ENCODE assay signal across 22 mouse cellular contexts in the genomic region with DNA sequence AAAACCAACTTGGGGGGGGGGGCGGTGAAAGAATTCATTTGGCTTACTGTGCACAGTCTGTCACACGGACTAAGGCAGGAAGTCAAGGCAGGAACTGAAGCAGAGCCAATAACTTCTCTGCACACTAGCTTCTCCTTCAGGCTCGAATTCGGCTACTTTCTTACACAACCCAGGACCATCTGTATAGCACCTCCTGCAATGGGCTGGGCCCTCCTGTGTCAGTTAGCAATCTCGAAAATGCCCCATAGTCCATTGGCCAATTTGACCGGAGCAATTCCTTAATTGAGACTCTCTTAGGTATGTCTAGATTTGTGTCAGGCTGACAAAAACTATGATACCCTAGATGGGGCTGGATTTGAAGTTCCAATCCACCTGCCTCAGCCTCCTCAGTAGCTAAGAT.
"Had no signal": no experiment of that assay in that cellular context is flagged by ENCODE, and none has a peak within 500 bp of the region (broad histone marks: within the 10 kb centered on the region; RNA-seq: fewer than 3 reads in every experiment).

No protein-coding gene starts in this region.

- ATAC-seq: liver, postnatal 0 days; lung, postnatal 0 days; midbrain, embryonic 13.5 days; midbrain, embryonic 15.5 days had no signal

- DNase-seq: liver, postnatal 0 days; lung, adult 2 months; lung, postnatal 14 days; lung, postnatal 36 days; retina, postnatal 1 day; right cerebral cortex, adult 18-20 months; right cerebral cortex, postnatal 25 days; right cerebral cortex, postnatal 4 days; spleen, adult 18-20 months; thymus, adult 2 months; thymus, postnatal 25 days; thymus, postnatal 4 days had no signal

- H3K9ac ChIP-seq: liver, postnatal 0 days; lung, embryonic 15.5 days; midbrain, embryonic 13.5 days; midbrain, embryonic 15.5 days; neural tube, embryonic 13.5 days; neural tube, embryonic 15.5 days; stomach, embryonic 15.5 days had no signal

- H3K36me3 ChIP-seq: lung, embryonic 15.5 days; midbrain, embryonic 10.5 days; midbrain, embryonic 13.5 days; midbrain, embryonic 15.5 days; neural tube, embryonic 13.5 days; neural tube, embryonic 15.5 days; stomach, embryonic 15.5 days had no signal

- H3K27me3 ChIP-seq: lung, embryonic 15.5 days; midbrain, embryonic 13.5 days; midbrain, embryonic 15.5 days; neural tube, embryonic 13.5 days; neural tube, embryonic 15.5 days; stomach, embryonic 15.5 days had no signal

- H3K27ac ChIP-seq: lung, embryonic 15.5 days; midbrain, embryonic 10.5 days; midbrain, embryonic 13.5 days; midbrain, embryonic 15.5 days; neural tube, embryonic 13.5 days; neural tube, embryonic 15.5 days; stomach, embryonic 15.5 days; stomach, postnatal 0 days had no signal

- H3K9me3 ChIP-seq: lung, embryonic 15.5 days; midbrain, embryonic 10.5 days; midbrain, embryonic 13.5 days; midbrain, embryonic 15.5 days; neural tube, embryonic 13.5 days; neural tube, embryonic 15.5 days; stomach, embryonic 15.5 days had no signal

- H3K4me2 ChIP-seq: lung, embryonic 15.5 days; midbrain, embryonic 13.5 days; midbrain, embryonic 15.5 days; neural tube, embryonic 13.5 days; neural tube, embryonic 15.5 days; stomach, embryonic 15.5 days had no signal

- H3K4me3 ChIP-seq: lung, embryonic 15.5 days; midbrain, embryonic 10.5 days; midbrain, embryonic 13.5 days; midbrain, embryonic 15.5 days; myocyte; neural tube, embryonic 13.5 days; neural tube, embryonic 15.5 days; stomach, embryonic 15.5 days had no signal
